Mouse (Mus musculus): Measurements from ENCODE around the gene Ddah1. TPM values are rescaled to one million over a fixed set of nuclear protein-coding genes. Genes with fewer than 3 reads are reported as not detected.

Ddah1 gene
- polyA plus RNA-seq, 1 experiment from 2014 or later = 73.5 TPM

DNA sequence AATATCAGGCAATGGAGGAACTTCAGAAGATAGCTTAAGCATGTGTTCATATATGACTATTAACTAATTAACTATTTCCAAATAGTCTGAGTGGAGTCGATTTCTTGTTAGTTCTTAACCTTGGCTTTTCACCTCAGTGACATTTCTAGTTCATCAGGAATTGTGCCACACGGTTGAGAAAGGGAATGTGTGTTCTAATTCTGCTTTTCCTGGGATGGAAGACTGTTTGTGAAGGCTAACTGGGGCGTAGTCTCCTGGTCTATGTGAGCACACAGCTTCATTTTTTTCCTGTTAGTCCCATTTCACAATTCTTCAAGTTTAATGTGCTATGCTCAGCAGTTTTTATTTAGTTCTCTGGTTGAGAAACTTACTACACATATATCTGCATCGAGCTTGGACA, 65.2 kb downstream of the Ddah1 start:
- Histone ChIP-seq H3K36me3 (ENCODE audit: insufficient read depth, low read length) (no peaks in the 10 kb centered on the region), H3K9me3 (ENCODE audit: low read length) (no peaks in the 10 kb centered on the region), H3K4me2 (replicated peaks; ENCODE audit: low read depth, low read length) (no peak overlapping the region), H3K4me1 (ENCODE audit: insufficient read depth, low read length) (peaks cover 29% of the 10 kb centered on the region), H3K27me3 (ENCODE audit: insufficient read depth, low read length) (no peaks in the 10 kb centered on the region), H3K27ac (ENCODE audit: low read length) (no peak overlapping the region), H3K4me3 (ENCODE audit: low read length) (no peak overlapping the region), H3K9ac (replicated peaks; ENCODE audit: low read length) (no peak overlapping the region)
- ATAC-seq (ENCODE audit: low FRiP score, low TSS enrichment) = no peak
- WGBS = 79% methylated on average over 4 of the region's 4 CpGs

DNA sequence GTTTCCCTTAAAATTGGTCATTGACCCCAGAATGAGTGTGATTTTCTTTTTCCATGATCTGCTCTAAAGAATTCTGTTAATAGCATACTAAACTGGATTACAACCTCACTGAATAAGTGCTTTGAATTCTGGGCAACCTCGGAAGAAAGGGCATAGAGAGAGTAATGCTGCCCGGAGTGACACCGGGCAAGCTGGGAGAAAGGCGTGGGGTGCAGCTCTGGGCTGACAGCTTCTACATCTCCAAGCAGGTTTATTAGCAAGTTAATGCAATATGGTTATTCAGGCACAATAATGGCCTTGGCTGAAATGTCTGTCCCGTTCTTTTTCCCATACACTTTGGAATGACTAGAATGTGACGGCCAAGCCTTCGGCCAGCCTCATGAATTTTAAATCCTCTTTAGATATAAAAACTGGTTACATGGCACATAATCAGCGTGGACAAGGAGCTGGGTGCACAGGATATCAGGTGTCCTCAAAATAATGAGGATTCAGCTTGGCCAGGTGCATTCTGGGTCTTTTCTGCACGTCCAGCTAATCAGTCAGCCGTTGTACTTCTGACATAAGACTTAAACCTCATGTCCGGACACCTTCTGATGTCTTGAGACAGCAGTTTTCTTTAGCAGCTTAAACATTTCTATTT, 67.1 kb downstream of the Ddah1 start:
- H3K9me3 ChIP-seq (ENCODE audit: low read length) = no peaks in the 10 kb centered on the region
- no peak overlapping the region for H3K4me3 ChIP-seq (ENCODE audit: low read length)
- no peaks in the 10 kb centered on the region for H3K36me3 ChIP-seq (ENCODE audit: insufficient read depth, low read length)
- H3K9ac ChIP-seq (replicated peaks; ENCODE audit: low read length) = no peak overlapping the region
- no peaks in the 10 kb centered on the region for H3K27me3 ChIP-seq (ENCODE audit: insufficient read depth, low read length)
- 54% methylated on average over 11 of the region's 11 CpGs for WGBS
- peaks cover 33% of the 10 kb centered on the region for H3K4me1 ChIP-seq (ENCODE audit: insufficient read depth, low read length)
- H3K4me2 ChIP-seq (replicated peaks; ENCODE audit: low read depth, low read length) = no peak overlapping the region; the same call in 1 of the 2 replicates
- peak overlapping the region; percentile 73; the same call in 1 of the 2 replicates for H3K27ac ChIP-seq (ENCODE audit: low read length)
- no peak for ATAC-seq (ENCODE audit: low FRiP score, low TSS enrichment)

DNA sequence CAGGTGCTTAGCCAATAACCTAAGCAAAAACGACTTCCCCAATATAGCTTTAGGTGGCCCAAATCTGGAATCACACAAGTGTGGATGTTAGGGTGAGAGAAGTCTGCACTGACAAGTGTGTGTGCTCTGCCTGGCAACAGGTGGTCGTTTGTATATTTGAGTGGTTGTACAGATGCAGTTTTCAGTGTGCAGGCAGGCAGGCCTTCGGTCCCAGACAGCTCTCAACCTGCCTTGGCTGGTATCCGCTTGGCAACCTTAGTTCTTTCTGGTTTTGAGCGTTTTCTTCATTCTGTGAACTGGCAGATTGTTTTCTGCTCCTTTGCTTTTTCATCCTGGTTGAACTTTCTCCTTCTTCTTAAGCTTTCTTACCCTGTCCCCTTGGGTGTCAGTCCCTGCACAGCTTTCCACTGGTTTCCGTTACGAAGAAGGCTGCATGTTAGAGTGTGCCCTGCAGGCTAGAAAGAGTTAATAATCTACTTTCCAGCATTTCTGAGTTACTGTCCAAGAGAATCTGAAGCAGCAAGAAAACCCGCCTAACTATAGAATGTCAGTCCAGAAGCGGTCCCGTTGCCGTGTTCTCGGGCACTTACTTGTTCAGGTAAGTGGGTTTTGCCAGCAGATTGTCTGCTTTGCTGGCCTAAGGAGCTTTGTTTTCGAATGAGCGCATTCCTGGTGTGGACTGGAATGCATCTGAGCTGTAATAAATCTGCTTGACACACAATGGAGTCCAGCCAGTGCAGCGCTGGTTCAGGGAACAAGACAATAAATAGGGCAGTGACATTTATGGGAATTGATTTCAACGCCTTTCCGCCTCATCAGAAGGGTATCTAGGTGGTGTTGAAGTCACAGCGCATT, 68.9 kb downstream of the Ddah1 start:
- Histone ChIP-seq H3K4me2 (replicated peaks; ENCODE audit: low read depth, low read length) (peak overlapping the region; percentile 53), H3K27ac (ENCODE audit: low read length) (peak overlapping the region; percentile 89), H3K9me3 (ENCODE audit: low read length) (no peaks in the 10 kb centered on the region), H3K4me3 (ENCODE audit: low read length) (peak overlapping the region; percentile 30), H3K9ac (replicated peaks; ENCODE audit: low read length) (peak overlapping the region; percentile 52), H3K27me3 (ENCODE audit: insufficient read depth, low read length) (no peaks in the 10 kb centered on the region), H3K4me1 (ENCODE audit: insufficient read depth, low read length) (peaks cover 33% of the 10 kb centered on the region), H3K36me3 (ENCODE audit: insufficient read depth, low read length) (no peaks in the 10 kb centered on the region)
- whole genome bisulfite sequencing = 19% methylated on average over 18 of the region's 18 CpGs
- ATAC-seq (ENCODE audit: low FRiP score, low TSS enrichment) = peak; percentile 85

DNA sequence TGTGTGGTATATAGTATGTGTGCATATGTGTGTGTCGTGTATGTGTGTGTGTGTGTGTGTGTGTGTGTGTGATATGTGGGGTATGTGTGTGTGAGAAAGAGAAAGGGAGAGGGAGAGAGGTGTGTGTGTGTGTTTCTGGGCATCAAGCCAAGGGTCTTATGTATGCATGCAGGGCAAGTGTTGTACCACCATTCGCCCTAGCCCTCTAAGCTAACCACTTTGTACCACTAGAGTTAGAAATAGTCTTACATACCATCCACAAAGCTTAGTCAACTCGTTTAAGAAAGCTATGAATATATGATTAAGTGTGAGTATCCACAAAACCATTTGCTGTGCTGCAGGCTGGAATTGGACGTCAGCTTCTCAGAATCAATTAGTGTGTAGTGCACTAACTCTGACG, 70.4 kb downstream of the Ddah1 start:
- Histone ChIP-seq H3K9me3 (ENCODE audit: low read length) (no peaks in the 10 kb centered on the region), H3K4me2 (replicated peaks; ENCODE audit: low read depth, low read length) (no peak overlapping the region), H3K9ac (replicated peaks; ENCODE audit: low read length) (no peak overlapping the region), H3K4me3 (ENCODE audit: low read length) (no peak overlapping the region), H3K27me3 (ENCODE audit: insufficient read depth, low read length) (no peaks in the 10 kb centered on the region), H3K27ac (ENCODE audit: low read length) (no peak overlapping the region), H3K4me1 (ENCODE audit: insufficient read depth, low read length) (peaks cover 39% of the 10 kb centered on the region), H3K36me3 (ENCODE audit: insufficient read depth, low read length) (no peaks in the 10 kb centered on the region)
- 67% methylated on average over 5 of the region's 5 CpGs for WGBS
- no peak for ATAC-seq (ENCODE audit: low FRiP score, low TSS enrichment)

DNA sequence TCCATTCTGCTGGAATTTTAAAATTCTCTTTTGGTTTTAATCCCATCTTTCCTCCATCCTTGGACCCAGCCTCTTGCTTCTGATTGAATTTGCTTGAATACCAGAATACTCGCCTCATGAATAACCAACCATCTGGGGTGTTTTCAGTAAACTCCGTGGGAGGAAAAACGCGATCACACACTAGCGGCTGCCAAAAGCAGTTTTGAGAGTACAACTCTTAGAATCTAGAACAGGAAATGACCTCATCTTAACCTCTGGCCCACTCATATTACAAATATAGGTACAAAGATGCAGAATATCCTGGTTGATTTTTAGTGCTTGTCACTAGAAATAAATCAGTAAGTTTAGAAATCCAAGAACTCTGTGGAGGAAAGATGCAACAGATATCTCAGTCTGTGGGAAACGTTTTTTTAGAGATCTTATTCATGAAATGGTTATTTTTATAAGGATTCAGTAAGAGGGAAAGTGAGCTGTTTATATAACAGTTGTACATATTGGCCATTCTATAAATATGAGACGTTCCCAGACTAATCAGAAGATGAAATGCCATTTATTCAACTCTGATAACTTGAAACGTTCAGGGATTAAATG, 75.6 kb downstream of the Ddah1 start:
- Histone ChIP-seq H3K27me3 (ENCODE audit: insufficient read depth, low read length) (no peaks in the 10 kb centered on the region), H3K4me1 (ENCODE audit: insufficient read depth, low read length) (peaks cover 13% of the 10 kb centered on the region), H3K4me3 (ENCODE audit: low read length) (no peak overlapping the region), H3K27ac (ENCODE audit: low read length) (peak overlapping the region; percentile 48; the same call in 1 of the 2 replicates), H3K36me3 (ENCODE audit: insufficient read depth, low read length) (0 out of 2 replicates have a peak, but pooled peaks cover 3% of the 10 kb centered on the region), H3K4me2 (replicated peaks; ENCODE audit: low read depth, low read length) (no peak overlapping the region), H3K9me3 (ENCODE audit: low read length) (no peaks in the 10 kb centered on the region), H3K9ac (replicated peaks; ENCODE audit: low read length) (no peak overlapping the region)
- no peak for ATAC-seq (ENCODE audit: low FRiP score, low TSS enrichment)
- WGBS = 21% methylated on average over 8 of the region's 8 CpGs

DNA sequence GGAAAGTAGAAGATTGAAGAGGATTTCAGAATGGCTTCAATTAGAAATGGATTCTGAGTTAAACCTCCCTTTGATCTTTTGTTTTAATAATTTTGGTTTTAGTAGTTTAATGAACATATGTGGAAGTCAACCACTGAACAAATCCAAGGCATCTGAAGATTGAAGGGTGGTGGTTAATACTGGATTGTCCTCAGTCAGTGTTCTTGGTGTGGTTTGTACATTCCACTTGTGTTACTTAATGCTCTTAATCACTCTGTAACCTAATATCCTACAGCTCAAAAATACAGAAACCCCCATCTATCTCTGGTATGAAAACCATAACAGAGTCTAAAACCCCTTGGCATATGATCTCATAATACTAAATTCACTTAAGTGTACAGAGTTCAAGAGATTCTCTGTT, 79.8 kb downstream of the Ddah1 start:
- Histone ChIP-seq H3K9me3 (ENCODE audit: low read length) (no peaks in the 10 kb centered on the region), H3K9ac (replicated peaks; ENCODE audit: low read length) (no peak overlapping the region), H3K27ac (ENCODE audit: low read length) (no peak overlapping the region), H3K4me1 (ENCODE audit: insufficient read depth, low read length) (peaks cover 14% of the 10 kb centered on the region), H3K36me3 (ENCODE audit: insufficient read depth, low read length) (0 out of 2 replicates have a peak, but pooled peaks cover 3% of the 10 kb centered on the region), H3K4me2 (replicated peaks; ENCODE audit: low read depth, low read length) (no peak overlapping the region), H3K4me3 (ENCODE audit: low read length) (no peak overlapping the region), H3K27me3 (ENCODE audit: insufficient read depth, low read length) (no peaks in the 10 kb centered on the region)
- ATAC-seq (ENCODE audit: low FRiP score, low TSS enrichment) = no peak

DNA sequence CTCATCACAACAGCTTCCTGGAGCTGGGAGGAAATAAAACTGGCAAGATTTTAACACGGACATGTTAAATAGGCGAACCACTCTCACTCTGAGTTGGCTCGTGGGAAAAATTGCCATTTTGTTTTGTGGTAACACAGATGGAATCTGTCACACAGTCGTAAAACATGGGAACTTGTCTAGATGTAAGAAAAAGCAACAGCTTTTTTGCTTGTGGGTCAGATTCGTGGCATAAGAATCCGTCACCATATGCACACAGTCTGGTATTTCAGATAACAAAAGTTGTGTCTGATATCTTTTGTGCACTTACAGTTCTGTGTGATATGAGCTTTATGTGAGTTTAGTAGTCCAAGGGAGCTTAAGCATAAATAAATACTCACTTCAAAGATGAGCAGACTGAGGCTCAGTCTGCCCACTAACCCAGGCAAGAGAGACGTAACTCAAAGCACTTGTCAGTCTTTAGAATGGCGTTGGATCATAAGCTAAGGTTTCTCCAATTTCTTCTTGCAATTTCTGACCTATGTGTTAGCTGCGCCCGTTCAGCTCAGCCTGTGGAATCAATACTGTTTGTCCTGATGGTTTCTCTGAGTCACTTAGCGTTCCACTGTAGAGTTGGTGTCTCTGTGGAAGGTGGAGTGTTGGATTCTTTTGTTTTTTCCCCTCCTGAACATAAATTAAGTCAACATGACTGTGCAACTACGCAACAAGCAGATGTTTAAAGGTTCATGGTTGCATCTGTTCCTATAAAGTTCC, 83.7 kb downstream of the Ddah1 start:
- H3K36me3 ChIP-seq (ENCODE audit: insufficient read depth, low read length) = 0 out of 2 replicates have a peak, but pooled peaks cover 2% of the 10 kb centered on the region
- no peak overlapping the region for H3K4me3 ChIP-seq (ENCODE audit: low read length)
- no peak for ATAC-seq (ENCODE audit: low FRiP score, low TSS enrichment)

DNA sequence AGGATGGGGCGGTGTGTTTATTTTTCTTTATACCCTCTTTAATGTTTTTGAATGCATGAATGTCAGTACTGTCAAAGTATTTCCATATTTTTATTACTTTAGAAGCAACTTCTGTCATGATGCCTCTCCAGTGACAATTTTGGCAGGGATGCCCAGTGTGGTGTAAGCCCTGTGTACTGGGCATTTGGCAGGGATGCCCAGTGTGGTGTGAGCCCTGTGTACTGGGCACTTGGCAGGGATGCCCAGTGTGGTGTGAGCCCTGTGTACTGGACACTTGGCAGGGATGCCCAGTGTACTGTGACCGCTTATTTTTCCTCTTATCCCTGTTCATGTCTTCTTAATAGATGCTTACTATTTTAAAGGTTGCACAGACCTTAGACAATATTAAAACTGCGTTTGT, 85.4 kb downstream of the Ddah1 start:
- peaks cover 9% of the 10 kb centered on the region for H3K4me1 ChIP-seq (ENCODE audit: insufficient read depth, low read length)
- no peaks in the 10 kb centered on the region for H3K36me3 ChIP-seq (ENCODE audit: insufficient read depth, low read length)
- H3K4me3 ChIP-seq (ENCODE audit: low read length) = no peak overlapping the region
- no peak for ATAC-seq (ENCODE audit: low FRiP score, low TSS enrichment)
- 89% methylated on average over 3 of the region's 3 CpGs for WGBS
- no peaks in the 10 kb centered on the region for H3K27me3 ChIP-seq (ENCODE audit: insufficient read depth, low read length)
- H3K4me2 ChIP-seq (replicated peaks; ENCODE audit: low read depth, low read length) = no peak overlapping the region
- H3K27ac ChIP-seq (ENCODE audit: low read length) = no peak overlapping the region
- H3K9ac ChIP-seq (replicated peaks; ENCODE audit: low read length) = no peak overlapping the region
- no peaks in the 10 kb centered on the region for H3K9me3 ChIP-seq (ENCODE audit: low read length)

More for the DNA sequence above, 83.7 kb downstream of the Ddah1 start:
- Histone ChIP-seq H3K9ac (replicated peaks; ENCODE audit: low read length) (no peak overlapping the region), H3K9me3 (ENCODE audit: low read length) (no peaks in the 10 kb centered on the region), H3K27ac (ENCODE audit: low read length) (peak overlapping the region; percentile 47; the same call in 1 of the 2 replicates), H3K4me1 (ENCODE audit: insufficient read depth, low read length) (peaks cover 9% of the 10 kb centered on the region), H3K27me3 (ENCODE audit: insufficient read depth, low read length) (no peaks in the 10 kb centered on the region), H3K4me2 (replicated peaks; ENCODE audit: low read depth, low read length) (no peak overlapping the region)
- WGBS = 45% methylated on average over 12 of the region's 12 CpGs

DNA sequence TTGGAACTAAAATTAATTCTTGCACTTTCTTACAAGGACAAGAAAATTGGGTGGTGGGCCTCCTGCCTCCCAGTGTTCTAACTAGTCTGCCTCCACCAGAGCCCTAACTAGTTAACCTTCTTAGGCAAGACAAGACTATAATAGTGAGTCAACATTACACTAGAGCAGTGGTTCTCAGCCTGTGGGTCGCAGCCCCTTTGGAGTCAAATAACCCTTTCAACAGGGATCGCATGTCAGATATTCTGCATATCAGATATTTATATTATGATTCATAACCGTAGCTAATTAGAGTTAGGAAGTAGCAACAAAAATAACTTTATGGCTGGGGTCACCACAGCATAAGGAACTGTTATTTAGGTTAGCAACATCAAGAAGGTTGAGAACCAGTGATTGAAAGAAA, 86.4 kb downstream of the Ddah1 start:
- Histone ChIP-seq H3K36me3 (ENCODE audit: insufficient read depth, low read length) (no peaks in the 10 kb centered on the region), H3K27ac (ENCODE audit: low read length) (no peak overlapping the region), H3K4me3 (ENCODE audit: low read length) (no peak overlapping the region), H3K27me3 (ENCODE audit: insufficient read depth, low read length) (no peaks in the 10 kb centered on the region), H3K9ac (replicated peaks; ENCODE audit: low read length) (no peak overlapping the region), H3K4me1 (ENCODE audit: insufficient read depth, low read length) (peaks cover 9% of the 10 kb centered on the region), H3K4me2 (replicated peaks; ENCODE audit: low read depth, low read length) (no peak overlapping the region), H3K9me3 (ENCODE audit: low read length) (no peaks in the 10 kb centered on the region)
- 56% methylated on average over 3 of the region's 3 CpGs for WGBS
- ATAC-seq (ENCODE audit: low FRiP score, low TSS enrichment) = no peak

All from kidney, embryonic 16.5 days (tissue).